Mouse (Mus musculus): ENCODE results near the gene Cggbp1. TPM values are rescaled to one million over a fixed set of nuclear protein-coding genes. Genes with fewer than 3 reads are reported as not detected.

The Cggbp1 gene
- polyA plus RNA-seq (2012; rRNA removed) = 41.8 and 46.2 TPM in 2 replicates

DNA sequence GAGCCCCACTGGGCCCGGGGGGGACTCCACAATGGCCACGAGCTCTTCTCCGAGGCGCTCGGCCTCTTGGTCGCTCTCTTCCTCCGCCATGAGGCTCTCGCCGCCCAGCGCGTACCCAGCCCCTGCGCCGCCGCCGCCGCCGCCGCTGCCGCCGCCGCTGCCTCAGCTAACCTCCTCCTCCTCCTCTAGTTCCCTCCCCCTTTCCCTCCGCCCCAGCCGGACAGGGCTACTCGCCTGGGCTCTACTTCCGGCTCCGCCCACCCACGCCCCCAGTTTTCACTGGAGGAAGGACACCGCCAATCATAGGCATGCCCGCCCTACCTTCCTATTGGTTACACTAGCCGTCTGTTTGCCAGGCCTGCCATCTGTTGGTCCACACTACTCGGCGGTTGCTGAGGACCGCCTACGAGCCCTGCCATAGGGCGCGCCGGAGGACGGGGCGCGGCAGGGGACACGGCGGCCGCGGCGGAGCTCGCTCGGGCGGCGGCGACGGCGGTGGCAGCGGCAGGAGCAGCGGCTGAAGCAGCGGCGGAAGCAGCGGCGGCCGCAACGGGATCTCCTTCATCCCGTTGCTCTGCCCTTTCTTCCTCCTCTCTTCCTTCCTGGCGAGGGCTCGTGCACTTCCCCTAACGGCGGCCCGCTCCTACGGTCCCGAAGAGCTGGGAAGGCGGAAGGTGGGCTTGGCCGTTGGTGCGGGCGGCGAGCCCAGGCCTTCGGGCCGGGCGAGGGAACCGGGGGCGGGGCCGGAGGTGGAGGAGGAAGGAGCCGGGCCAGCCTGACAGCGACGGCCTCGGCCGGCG is at the start of gene Cggbp1, which contains the start of gene Zfp654:
TSS of gene Cggbp1 (plus strand) at position 434 of the 800 bp plus-strand sequence.
TSS of gene Zfp654 (minus strand) at position 90 of the 800 bp plus-strand sequence.

Other genes starting within 250 kb of the Cggbp1 start
- 0.02 TPM in 1 of 2 replicates, not detected in the other for gene Csnka2ip, start 249.6 kb upstream of the Cggbp1 start, polyA plus RNA-seq (2012; rRNA removed)
- 18.5 and 20.4 TPM in 2 replicates for gene 4930453N24Rik, start 80.8 kb upstream of the Cggbp1 start, polyA plus RNA-seq (2012; rRNA removed)
- 7.2 and 7.8 TPM in 2 replicates for gene Zfp654, start 344 bp upstream of the Cggbp1 start, polyA plus RNA-seq (2012; rRNA removed)

All from central nervous system, embryonic 14 days (tissue).